Mouse (Mus musculus) bone marrow, adult 2 months (tissue): ENCODE measurements around the gene Olfr90. TPM values are rescaled to one million over a fixed set of nuclear protein-coding genes. Genes with fewer than 3 reads are reported as not detected.

Experiments used
- H3K27ac ChIP-seq: fragments of 200-500 bp; 2 replicates; pipeline ENCODE4 v1.5.1; 2012; ENCODE audit warnings: low read depth, mild to moderate bottlenecking, control low read depth, inconsistent platforms, low read length; ENCODE audit not compliant: control insufficient read depth, poor library complexity, insufficient read depth
- H3K4me1 ChIP-seq: fragments of 200-500 bp; 2 replicates; pipeline ENCODE4 v1.6.1; 2011; ENCODE audit warnings: low read length; ENCODE audit not compliant: control insufficient read depth, insufficient read depth
- H3K4me3 ChIP-seq: fragments of 200-500 bp; replicated peaks from 2 replicates; pipeline ENCODE3; 2011; ENCODE audit warnings: mild to moderate bottlenecking, low read depth, low read length, control low read depth; ENCODE audit not compliant: control insufficient read depth
- CTCF ChIP-seq: fragments of 200-500 bp; IDR thresholded peaks from 2 replicates; pipeline ENCODE4 v1.5.1; 2011; ENCODE audit warnings: low read length, control low read depth; ENCODE audit not compliant: control insufficient read depth, insufficient read depth
- POLR2A ChIP-seq: fragments of 200-500 bp; IDR thresholded peaks from 2 replicates; pipeline ENCODE4 v1.6.1; 2011; ENCODE audit warnings: low read depth, mild to moderate bottlenecking, control low read depth, low read length, borderline replicate concordance; ENCODE audit not compliant: control insufficient read depth
- WGBS: fragments of 180-500 bp; shearing (Covaris S2); methylation state at CpG from one replicate; pipeline ENCODE4 v1.1.7; 2018; 5-methylcytosine and 5-hydroxymethylcytosine counted together
- polyA plus RNA-seq: library from polyadenylated mRNA; stranded (reverse); fragments of >200 nt; gene quantifications from 2 replicates; pipeline ENCODE4 v1.2.4, GENCODE M21; 2011; ENCODE audit warnings: low replicate concordance; ENCODE audit not compliant: missing spikeins, insufficient read depth, insufficient read length

Gene Olfr90
- polyA plus RNA-seq, 1 experiment = not detected

- H3K4me1 ChIP-seq = no peaks in the 10 kb centered on the region; the same call in 1 of the 2 replicates
- WGBS = 69% methylated on average over 2 of the region's 2 CpGs
- no peak overlapping the region for H3K27ac ChIP-seq
These were observed 49.0 kb downstream of the Olfr90 start for GRCm38 (mm10) chr17:37039127-37039894.

More at GRCm38 (mm10) chr17:37039127-37039894, 49.0 kb downstream of the Olfr90 start:
- H3K4me3 ChIP-seq = no peak overlapping the region
- TF ChIP-seq POLR2A (no peak), CTCF (no peak)

Other genes starting within 250 kb of the Olfr90 start
- 1.6 TPM in 1 of 2 replicates, not detected in the other for gene Trim15, start 221.3 kb downstream of the Olfr90 start, polyA plus RNA-seq
- gene Trim10, start 218.9 kb downstream of the Olfr90 start, polyA plus RNA-seq = 108 and 159 TPM in 2 replicates
- gene Trim40, start 198.4 kb downstream of the Olfr90 start, polyA plus RNA-seq = not detected in 2 replicates
- gene Trim31, start 190.4 kb downstream of the Olfr90 start, polyA plus RNA-seq = not detected in 2 replicates
- not detected in 2 replicates for gene Rnf39, start 145.6 kb downstream of the Olfr90 start, polyA plus RNA-seq
- 21.2 and 37.5 TPM in 2 replicates for gene Ppp1r11, start 136.8 kb downstream of the Olfr90 start, polyA plus RNA-seq
- gene Znrd1, start 129.9 kb downstream of the Olfr90 start, polyA plus RNA-seq = 53.8 and 62.7 TPM in 2 replicates
- gene Znrd1as, start 129.9 kb downstream of the Olfr90 start, polyA plus RNA-seq = 4.0 and 7.8 TPM in 2 replicates
- gene 2410137M14Rik, start 107.3 kb downstream of the Olfr90 start, polyA plus RNA-seq = 1.8 TPM in 1 of 2 replicates, not detected in the other
- gene H2-M5, start 99.0 kb downstream of the Olfr90 start, polyA plus RNA-seq = 5.6 and 15.2 TPM in 2 replicates
- 1.3 and 19.0 TPM in 2 replicates for gene Zfp57, start 87.3 kb downstream of the Olfr90 start, polyA plus RNA-seq
- gene Mog, start 65.1 kb downstream of the Olfr90 start, polyA plus RNA-seq = not detected in 2 replicates
- 19.5 and 47.1 TPM in 2 replicates for gene Gabbr1, start 42.5 kb downstream of the Olfr90 start, polyA plus RNA-seq
- not detected in 2 replicates for gene Olfr91, start 9.8 kb upstream of the Olfr90 start, polyA plus RNA-seq
- gene Olfr92, start 31.6 kb upstream of the Olfr90 start, polyA plus RNA-seq = not detected in 2 replicates
- not detected in 2 replicates for gene Olfr93, start 73.0 kb upstream of the Olfr90 start, polyA plus RNA-seq
- 6.7 and 19.8 TPM in 2 replicates for gene Ubd, start 105.4 kb upstream of the Olfr90 start, polyA plus RNA-seq
- not detected in 2 replicates for gene Olfr94, start 112.5 kb upstream of the Olfr90 start, polyA plus RNA-seq
- 0.40 TPM in 1 of 2 replicates, not detected in the other for gene Olfr95, start 124.6 kb upstream of the Olfr90 start, polyA plus RNA-seq
- gene Olfr96, start 131.6 kb upstream of the Olfr90 start, polyA plus RNA-seq = not detected in 2 replicates
- not detected in 2 replicates for gene Olfr97, start 148.8 kb upstream of the Olfr90 start, polyA plus RNA-seq
- gene Olfr98, start 175.2 kb upstream of the Olfr90 start, polyA plus RNA-seq = not detected in 2 replicates
- 3.7 and 8.7 TPM in 2 replicates for gene H2-M3, start 181.7 kb upstream of the Olfr90 start, polyA plus RNA-seq
- gene Olfr99, start 195.0 kb upstream of the Olfr90 start, polyA plus RNA-seq = not detected in 2 replicates
- not detected in 2 replicates for gene Olfr101, start 215.8 kb upstream of the Olfr90 start, polyA plus RNA-seq
- gene Olfr102, start 228.6 kb upstream of the Olfr90 start, polyA plus RNA-seq = not detected in 2 replicates